Mouse (Mus musculus) left cerebral cortex, adult 11 months (tissue): Measurements from ENCODE around the gene Ccl3.

ENCODE experiments used
- DNase-seq: peaks from one replicate; pipeline ENCODE4 v3.0.0; 2022; ENCODE audit warnings: low spot score

The Ccl3 gene

GRCm38 (mm10) chr11:83623586-83623985 lies 25.6 kb downstream of the Ccl3 start:
- no peak for DNase-seq

- DNase-seq, result no peak
Measured at GRCm38 (mm10) chr11:83619037-83619436, 30.1 kb downstream of the Ccl3 start.

- no peak for DNase-seq
Measured at GRCm38 (mm10) chr11:83618238-83618637, 30.9 kb downstream of the Ccl3 start.

- no peak for DNase-seq
Measured at GRCm38 (mm10) chr11:83616586-83616985, 32.6 kb downstream of the Ccl3 start.

GRCm38 (mm10) chr11:83610900-83611299 lies 38.3 kb downstream of the Ccl3 start:
- no peak for DNase-seq

- DNase-seq, result no peak
Measured at GRCm38 (mm10) chr11:83606396-83606795, 42.8 kb downstream of the Ccl3 start.

GRCm38 (mm10) chr11:83605535-83605934 lies 43.6 kb downstream of the Ccl3 start:
- no peak for DNase-seq

GRCm38 (mm10) chr11:83604698-83605097 lies 44.5 kb downstream of the Ccl3 start:
- DNase-seq, result no peak

GRCm38 (mm10) chr11:83603399-83603798 lies 45.8 kb downstream of the Ccl3 start:
- DNase-seq, result no peak

GRCm38 (mm10) chr11:83600576-83600975 lies 48.6 kb downstream of the Ccl3 start:
- DNase-seq, result no peak

GRCm38 (mm10) chr11:83598991-83599390 lies 50.2 kb downstream of the Ccl3 start:
- DNase-seq, result no peak

GRCm38 (mm10) chr11:83598207-83598837 lies 50.8 kb downstream of the Ccl3 start:
- no peak for DNase-seq
